Mouse (Mus musculus): ENCODE data around the gene Lurap1l. TPM values are rescaled to one million over a fixed set of nuclear protein-coding genes. Genes with fewer than 3 reads are reported as not detected.
"Not testable (repeated sequence)": the region's sequence is repeated elsewhere in the genome, so short reads cannot be mapped to it uniquely, and the experiment has no call there.

Gene Lurap1l
- polyA plus RNA-seq, 1 experiment from 2014 or later = 22.2 TPM

GRCm38 (mm10) chr4:80915211-80915610 lies 4.8 kb downstream of the Lurap1l start:
- Histone ChIP-seq H3K36me3 (ENCODE audit: insufficient read depth, low read length) (no peaks in the 10 kb centered on the region), H3K4me2 (ENCODE audit: low read length) (no peak overlapping the region), H3K4me3 (replicated peaks; ENCODE audit: low read depth, low read length) (no peak overlapping the region), H3K9me3 (replicated peaks; ENCODE audit: low read length) (no peaks in the 10 kb centered on the region), H3K27ac (no peak overlapping the region), H3K27me3 (ENCODE audit: insufficient read depth, low read length) (no peaks in the 10 kb centered on the region), H3K9ac (ENCODE audit: low read depth, low read length) (no peak overlapping the region), H3K4me1 (replicated peaks; ENCODE audit: insufficient read depth, low read length) (0 out of 2 replicates have a peak, but pooled peaks cover 5% of the 10 kb centered on the region)
- 85% methylated on average over 2 of the region's 2 CpGs for WGBS
- no peak for TF ChIP-seq CTCF (IDR thresholded peaks at IDR 0.05; ENCODE audit: low read depth)
- DNase-seq (ENCODE audit: low spot score) (no peak), ATAC-seq (replicated peaks; ENCODE audit: low FRiP score, low read depth) (no peak)

- Histone ChIP-seq H3K4me3 (replicated peaks; ENCODE audit: low read depth, low read length) (no peak overlapping the region), H3K27ac (no peak overlapping the region), H3K4me2 (ENCODE audit: low read length) (no peak overlapping the region), H3K4me1 (replicated peaks; ENCODE audit: insufficient read depth, low read length) (0 out of 2 replicates have a peak, but pooled peaks cover 5% of the 10 kb centered on the region), H3K27me3 (ENCODE audit: insufficient read depth, low read length) (no peaks in the 10 kb centered on the region), H3K36me3 (ENCODE audit: insufficient read depth, low read length) (no peaks in the 10 kb centered on the region), H3K9ac (ENCODE audit: low read depth, low read length) (no peak overlapping the region), H3K9me3 (replicated peaks; ENCODE audit: low read length) (no peaks in the 10 kb centered on the region)
- ATAC-seq (replicated peaks; ENCODE audit: low FRiP score, low read depth) (no peak), DNase-seq (ENCODE audit: low spot score) (no peak)
- 76% methylated on average over 3 of the region's 3 CpGs for WGBS
- no peak for TF ChIP-seq CTCF (IDR thresholded peaks at IDR 0.05; ENCODE audit: low read depth)
Observed at GRCm38 (mm10) chr4:80916695-80917094, 6.2 kb downstream of the Lurap1l start.

- not testable (repeated sequence) for ATAC-seq (replicated peaks; ENCODE audit: low FRiP score, low read depth); H3K36me3 ChIP-seq (ENCODE audit: insufficient read depth, low read length); H3K4me2 ChIP-seq (ENCODE audit: low read length); H3K9ac ChIP-seq (ENCODE audit: low read depth, low read length); H3K27ac ChIP-seq; H3K4me1 ChIP-seq (replicated peaks; ENCODE audit: insufficient read depth, low read length); H3K27me3 ChIP-seq (ENCODE audit: insufficient read depth, low read length); H3K4me3 ChIP-seq (replicated peaks; ENCODE audit: low read depth, low read length); H3K9me3 ChIP-seq (replicated peaks; ENCODE audit: low read length); DNase-seq (ENCODE audit: low spot score)
- 64% methylated on average over 1 of the region's 1 CpGs for WGBS
Observed at GRCm38 (mm10) chr4:80917128-80917527, 6.7 kb downstream of the Lurap1l start.

GRCm38 (mm10) chr4:80917812-80918211 lies 7.4 kb downstream of the Lurap1l start:
- no peak overlapping the region for H3K4me2 ChIP-seq (ENCODE audit: low read length)
- DNase-seq (ENCODE audit: low spot score) (no peak), ATAC-seq (replicated peaks; ENCODE audit: low FRiP score, low read depth) (no peak)
- no peak overlapping the region for H3K9ac ChIP-seq (ENCODE audit: low read depth, low read length)
- H3K4me1 ChIP-seq (replicated peaks; ENCODE audit: insufficient read depth, low read length) = 0 out of 2 replicates have a peak, but pooled peaks cover 5% of the 10 kb centered on the region
- H3K9me3 ChIP-seq (replicated peaks; ENCODE audit: low read length) = no peaks in the 10 kb centered on the region
- 78% methylated on average over 3 of the region's 3 CpGs for WGBS
- no peak overlapping the region for H3K4me3 ChIP-seq (replicated peaks; ENCODE audit: low read depth, low read length)
- no peak for TF ChIP-seq CTCF (IDR thresholded peaks at IDR 0.05; ENCODE audit: low read depth)
- H3K27ac ChIP-seq = no peak overlapping the region
- H3K36me3 ChIP-seq (ENCODE audit: insufficient read depth, low read length) = no peaks in the 10 kb centered on the region
- H3K27me3 ChIP-seq (ENCODE audit: insufficient read depth, low read length) = no peaks in the 10 kb centered on the region

- no peak for ATAC-seq (replicated peaks; ENCODE audit: low FRiP score, low read depth)
- WGBS = 67% methylated on average over 3 of the region's 3 CpGs
- DNase-seq (ENCODE audit: low spot score) = no peak
- Histone ChIP-seq H3K27me3 (ENCODE audit: insufficient read depth, low read length) (no peaks in the 10 kb centered on the region), H3K9me3 (replicated peaks; ENCODE audit: low read length) (no peaks in the 10 kb centered on the region), H3K4me2 (ENCODE audit: low read length) (no peak overlapping the region), H3K27ac (no peak overlapping the region), H3K9ac (ENCODE audit: low read depth, low read length) (no peak overlapping the region), H3K4me3 (replicated peaks; ENCODE audit: low read depth, low read length) (no peak overlapping the region), H3K4me1 (replicated peaks; ENCODE audit: insufficient read depth, low read length) (0 out of 2 replicates have a peak, but pooled peaks cover 5% of the 10 kb centered on the region), H3K36me3 (ENCODE audit: insufficient read depth, low read length) (no peaks in the 10 kb centered on the region)
- no peak for TF ChIP-seq CTCF (IDR thresholded peaks at IDR 0.05; ENCODE audit: low read depth)
Observed at GRCm38 (mm10) chr4:80918526-80919129, 8.2 kb downstream of the Lurap1l start.

- ATAC-seq (replicated peaks; ENCODE audit: low FRiP score, low read depth) (no peak), DNase-seq (ENCODE audit: low spot score) (no peak)
- no peak overlapping the region for H3K27ac ChIP-seq
- TF ChIP-seq CTCF (IDR thresholded peaks at IDR 0.05; ENCODE audit: low read depth) = no peak
- no peak overlapping the region for H3K4me3 ChIP-seq (replicated peaks; ENCODE audit: low read depth, low read length)
- H3K27me3 ChIP-seq (ENCODE audit: insufficient read depth, low read length) = no peaks in the 10 kb centered on the region
- 69% methylated on average over 1 of the region's 1 CpGs for WGBS
- no peaks in the 10 kb centered on the region for H3K36me3 ChIP-seq (ENCODE audit: insufficient read depth, low read length)
- no peak overlapping the region for H3K4me2 ChIP-seq (ENCODE audit: low read length)
- no peak overlapping the region for H3K9ac ChIP-seq (ENCODE audit: low read depth, low read length)
- H3K4me1 ChIP-seq (replicated peaks; ENCODE audit: insufficient read depth, low read length) = no peaks in the 10 kb centered on the region
- no peaks in the 10 kb centered on the region for H3K9me3 ChIP-seq (replicated peaks; ENCODE audit: low read length)
Observed at GRCm38 (mm10) chr4:80919217-80919867, 8.9 kb downstream of the Lurap1l start.
